Mouse (Mus musculus): Measurements from ENCODE around the gene Cnpy1. TPM values are rescaled to one million over a fixed set of nuclear protein-coding genes. Genes with fewer than 3 reads are reported as not detected.

Gene Cnpy1
- total RNA-seq, 2 experiments from 2014 or later, result not detected

DNA sequence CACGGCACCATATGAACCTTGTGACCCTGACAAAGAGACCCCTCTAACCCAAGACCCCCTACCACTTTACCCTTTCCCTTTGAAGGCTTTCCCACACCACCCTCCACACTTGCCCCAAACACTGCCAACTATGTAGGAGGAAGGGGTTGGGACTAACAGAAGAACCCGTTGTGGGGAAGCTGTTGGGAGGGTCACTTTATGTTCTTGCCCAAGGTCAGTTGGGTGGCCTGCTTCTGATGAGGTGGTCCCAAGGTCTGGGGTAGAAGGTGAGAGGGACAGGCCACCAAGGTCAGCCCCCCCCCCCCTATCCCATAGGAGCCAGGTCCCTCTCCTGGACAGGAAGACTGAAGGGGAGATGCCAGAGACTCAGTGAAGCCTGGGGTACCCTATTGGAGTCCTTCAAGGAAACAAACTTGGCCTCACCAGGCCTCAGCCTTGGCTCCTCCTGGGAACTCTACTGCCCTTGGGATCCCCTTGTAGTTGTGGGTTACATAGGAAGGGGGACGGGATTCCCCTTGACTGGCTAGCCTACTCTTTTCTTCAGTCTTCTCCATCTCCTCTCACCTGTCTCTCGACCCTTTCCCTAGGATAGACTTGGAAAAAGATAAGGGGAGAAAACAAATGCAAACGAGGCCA lies 76.3 kb downstream of the Cnpy1 start:
- ATAC-seq (replicated peaks; ENCODE audit: low FRiP score, low TSS enrichment, poor library complexity, severe bottlenecking), result no peak

DNA sequence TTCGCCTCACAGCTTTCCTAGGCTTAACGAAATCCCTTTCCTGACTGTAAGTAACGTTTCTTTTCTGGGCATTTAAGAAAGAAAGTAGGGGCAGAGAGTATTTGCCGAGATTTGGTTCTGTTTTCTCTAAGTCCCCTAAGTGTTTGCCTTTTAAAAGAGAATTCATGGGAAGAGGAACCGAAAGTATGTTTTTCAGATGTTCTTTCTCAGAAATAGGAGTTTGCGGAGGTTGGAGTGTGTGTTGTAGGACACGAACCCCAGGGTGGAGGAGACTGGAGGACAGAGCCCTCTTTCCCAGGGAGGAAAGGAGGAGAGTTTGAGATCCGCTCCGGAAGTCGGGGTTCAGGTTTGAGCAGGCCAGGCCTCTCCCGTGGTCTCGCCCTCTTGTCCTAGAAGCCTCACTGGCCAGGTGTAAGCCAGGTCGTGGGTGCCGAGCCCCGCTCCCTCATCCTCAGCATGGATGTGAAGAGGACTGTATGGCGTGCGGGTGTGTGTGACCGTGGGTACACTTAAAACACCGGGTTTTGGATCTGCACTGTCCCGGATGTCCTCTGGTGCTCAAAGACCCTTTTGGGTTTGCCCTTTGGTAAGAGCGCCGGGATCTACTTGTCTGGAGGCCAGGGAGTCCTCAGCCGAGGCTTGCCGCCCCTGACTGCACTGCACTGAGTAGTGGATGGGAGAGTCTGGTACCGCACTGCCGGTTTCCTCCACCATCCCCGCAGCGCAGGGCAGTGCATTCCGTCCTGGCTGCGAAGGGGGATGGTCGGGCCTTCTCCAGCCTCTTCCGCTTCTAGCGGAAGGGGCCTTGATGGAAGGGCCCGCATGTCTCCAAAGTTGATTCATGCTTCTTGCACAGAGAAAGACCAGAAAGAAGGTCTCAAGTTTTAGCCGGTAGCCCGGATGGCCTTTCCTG lies 77.1 kb downstream of the Cnpy1 start:
- ATAC-seq (replicated peaks; ENCODE audit: low FRiP score, low TSS enrichment, poor library complexity, severe bottlenecking), result no peak

DNA sequence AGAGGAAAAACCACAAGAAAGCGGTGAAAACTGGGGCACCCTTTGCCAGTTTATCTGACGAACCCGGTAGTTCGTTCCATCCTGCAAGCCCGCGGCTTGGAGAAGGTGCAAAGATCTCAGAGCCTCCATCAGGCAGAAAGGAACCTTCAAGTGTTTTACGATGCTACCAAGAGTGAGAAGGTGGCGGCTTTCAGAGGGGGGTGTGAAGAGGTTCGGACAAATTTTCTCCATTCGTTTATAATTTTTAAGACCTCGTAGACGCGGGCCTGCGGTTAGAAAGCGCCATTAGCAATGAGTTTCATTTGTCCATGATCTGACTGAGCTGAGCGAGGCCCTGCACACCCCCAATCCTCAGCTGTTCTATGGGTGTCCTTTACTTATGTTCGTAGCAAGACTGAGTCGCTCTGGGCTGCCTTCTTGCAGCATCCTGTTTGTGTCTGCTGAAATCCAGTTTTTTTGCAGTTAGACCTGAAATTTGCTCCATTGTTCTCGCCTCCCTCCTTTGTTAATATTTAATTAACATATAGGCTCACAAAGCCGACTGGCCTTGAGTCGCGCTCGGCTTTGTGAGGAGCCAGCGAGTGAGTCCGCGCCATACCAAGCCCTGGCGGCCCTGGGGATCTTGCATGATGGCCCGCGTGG lies 77.9 kb downstream of the Cnpy1 start:
- no peak for ATAC-seq (replicated peaks; ENCODE audit: low FRiP score, low TSS enrichment, poor library complexity, severe bottlenecking)

DNA sequence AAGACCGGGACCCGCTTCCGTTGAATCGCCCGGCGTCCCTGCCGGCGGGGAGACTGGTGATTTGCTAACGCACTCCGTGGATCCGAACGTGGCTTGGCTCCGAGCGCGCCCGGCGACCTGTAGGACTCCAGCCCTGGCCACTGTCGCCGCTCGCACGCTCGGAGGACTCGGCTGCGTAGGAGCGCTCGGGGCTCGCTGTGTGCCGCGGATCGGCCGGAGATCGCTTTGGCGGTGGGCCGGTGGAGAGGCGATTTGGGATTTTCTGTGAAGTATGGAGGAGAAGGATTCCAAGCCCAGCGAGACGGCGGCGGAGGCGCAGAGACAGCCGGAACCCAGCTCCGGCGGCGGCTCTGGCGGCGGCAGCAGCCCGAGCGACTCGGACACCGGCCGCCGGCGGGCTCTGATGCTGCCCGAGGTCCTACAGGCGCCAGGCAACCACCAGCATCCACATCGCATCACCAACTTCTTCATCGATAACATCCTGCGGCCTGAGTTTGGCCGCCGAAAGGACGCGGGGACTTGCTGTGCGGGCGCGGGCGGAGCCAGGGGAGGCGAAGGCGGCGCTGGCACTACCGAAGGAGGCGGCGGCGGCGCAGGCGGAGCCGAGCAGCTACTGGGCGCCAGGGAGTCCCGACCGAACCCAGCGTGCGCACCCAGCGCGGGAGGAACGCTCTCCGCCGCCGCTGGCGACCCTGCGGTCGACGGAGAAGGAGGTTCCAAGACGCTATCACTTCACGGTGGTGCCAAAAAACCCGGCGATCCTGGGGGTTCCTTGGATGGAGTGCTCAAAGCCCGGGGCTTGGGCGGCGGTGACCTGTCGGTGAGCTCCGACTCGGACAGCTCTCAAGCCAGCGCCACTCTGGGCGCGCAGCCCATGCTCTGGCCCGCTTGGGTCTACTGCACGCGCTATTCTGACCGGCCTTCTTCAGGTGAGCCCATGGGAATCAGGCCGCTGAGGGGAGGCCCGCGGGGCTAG lies 79.1 kb downstream of the Cnpy1 start:
- ATAC-seq (replicated peaks; ENCODE audit: low FRiP score, low TSS enrichment, poor library complexity, severe bottlenecking), result peak; percentile 55; the same call in 1 of the 2 replicates

DNA sequence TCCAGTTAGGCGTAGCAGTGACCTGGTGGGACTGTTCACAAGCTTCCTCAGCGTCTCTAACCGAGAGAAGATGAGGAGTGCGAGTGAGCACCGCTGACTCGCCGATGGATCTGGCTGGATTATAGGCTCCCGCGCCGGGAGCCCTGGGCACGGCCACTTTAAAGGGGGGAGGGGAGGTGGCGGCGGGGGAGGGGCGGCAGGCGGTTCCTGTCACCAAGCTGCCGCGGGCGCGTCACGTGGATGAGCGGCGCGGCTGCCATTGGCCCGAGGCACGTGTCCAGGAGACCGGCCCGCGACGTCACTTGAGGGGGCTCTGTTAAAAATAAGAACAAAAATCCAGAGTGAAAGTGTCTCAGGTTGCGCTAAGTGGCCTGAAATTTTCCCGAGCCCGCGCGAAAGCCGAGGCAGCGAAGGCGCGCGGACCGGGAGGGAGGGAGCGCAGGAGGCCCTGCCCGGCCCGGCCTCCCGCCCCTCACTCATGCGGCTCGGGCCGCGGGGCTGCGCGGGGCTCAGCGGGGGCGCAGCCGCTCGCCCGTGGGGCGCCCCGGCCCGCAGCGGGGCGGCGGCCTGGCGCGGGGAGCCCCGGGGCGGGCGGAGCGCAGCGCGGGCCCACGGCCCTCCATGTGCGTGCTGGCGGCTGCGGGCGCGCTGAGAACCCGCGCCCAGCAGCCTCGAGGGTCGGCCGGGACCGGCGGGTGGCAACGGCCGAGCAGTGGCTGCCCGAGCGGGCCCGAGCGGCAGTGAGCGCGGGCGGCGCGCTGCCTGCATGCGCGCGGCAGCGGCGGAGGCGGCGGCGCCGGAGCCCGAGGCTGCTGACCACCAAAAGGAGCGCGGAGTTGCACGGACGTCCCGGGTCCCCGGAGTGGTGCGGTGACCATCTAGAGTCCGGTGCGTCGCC lies 80.0 kb downstream of the Cnpy1 start, which contains the start of gene En2:
Gene En2 (plus strand): TSS at position 337 of the 898 bp plus-strand sequence.
- no peak for ATAC-seq (replicated peaks; ENCODE audit: low FRiP score, low TSS enrichment, poor library complexity, severe bottlenecking)

DNA sequence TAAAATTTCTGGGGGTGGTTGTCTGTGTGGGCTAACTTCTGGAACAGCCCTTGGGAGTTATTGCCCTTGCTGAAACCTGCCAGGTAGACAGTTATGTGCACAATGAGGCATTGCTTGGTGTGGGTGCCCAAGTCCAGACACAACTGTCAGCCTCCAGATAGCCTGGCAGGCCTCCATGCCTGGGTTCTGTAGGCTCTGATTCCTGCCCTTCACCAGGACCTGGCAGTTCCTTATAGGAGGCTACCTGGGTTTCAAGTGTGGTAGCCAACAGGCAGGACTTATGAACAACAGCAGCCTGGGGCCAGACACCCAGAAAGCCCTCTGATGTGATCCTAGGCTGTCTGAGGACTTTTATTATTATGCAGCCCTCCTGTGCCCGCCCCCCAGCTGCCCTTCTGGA lies 81.7 kb downstream of the Cnpy1 start:
- ATAC-seq (replicated peaks; ENCODE audit: low FRiP score, low TSS enrichment, poor library complexity, severe bottlenecking), result no peak

DNA sequence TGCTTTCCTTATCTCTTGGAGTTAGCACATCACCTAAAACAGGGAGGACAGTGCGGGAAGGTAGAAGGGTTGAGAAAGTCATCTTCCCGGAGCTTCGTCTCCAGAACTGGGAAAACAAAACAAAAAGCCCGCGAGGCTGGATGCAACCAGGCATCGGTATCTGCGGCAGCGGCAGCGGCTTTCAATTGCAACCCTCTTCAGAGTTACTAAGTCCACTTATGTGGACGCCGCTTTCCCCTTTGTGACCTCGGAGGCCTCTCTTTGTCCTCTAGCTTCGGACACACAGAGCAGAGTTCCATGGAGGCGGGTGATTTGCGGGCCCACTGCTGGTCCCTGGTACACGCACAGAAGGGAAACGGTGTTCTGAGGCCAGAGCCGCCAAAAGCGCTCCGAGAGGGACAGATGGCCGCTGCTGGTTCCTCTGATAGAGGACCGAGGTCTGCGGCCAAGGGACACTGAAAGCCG lies 83.6 kb downstream of the Cnpy1 start:
- no peak for ATAC-seq (replicated peaks; ENCODE audit: low FRiP score, low TSS enrichment, poor library complexity, severe bottlenecking)

DNA sequence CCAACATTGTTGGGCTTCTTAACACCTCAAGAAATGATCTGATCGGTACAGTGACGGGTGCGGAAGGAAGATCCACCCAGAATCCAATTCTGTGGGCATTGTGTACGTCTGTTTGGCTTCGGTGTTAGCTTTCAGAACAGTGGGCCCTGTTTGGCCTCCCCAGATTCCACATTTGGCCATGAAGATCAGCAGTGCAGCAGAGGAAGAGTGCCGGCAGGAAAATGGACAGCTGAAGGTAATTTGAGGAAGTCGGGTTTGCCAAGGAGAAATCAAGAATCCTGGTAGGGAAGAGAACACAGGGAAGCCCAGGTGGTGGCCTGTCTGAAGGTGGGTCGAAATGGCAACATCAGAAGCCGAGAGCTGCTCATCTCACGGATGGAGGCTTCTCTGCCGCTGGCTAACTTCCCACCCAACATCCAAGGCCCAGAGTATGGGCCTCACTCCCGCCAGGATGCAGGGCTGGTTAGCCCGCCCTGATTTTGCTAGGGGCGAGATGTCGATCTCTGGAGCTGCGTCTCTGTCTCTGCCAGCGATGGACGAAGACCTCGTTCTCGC lies 84.1 kb downstream of the Cnpy1 start:
- no peak for ATAC-seq (replicated peaks; ENCODE audit: low FRiP score, low TSS enrichment, poor library complexity, severe bottlenecking)

DNA sequence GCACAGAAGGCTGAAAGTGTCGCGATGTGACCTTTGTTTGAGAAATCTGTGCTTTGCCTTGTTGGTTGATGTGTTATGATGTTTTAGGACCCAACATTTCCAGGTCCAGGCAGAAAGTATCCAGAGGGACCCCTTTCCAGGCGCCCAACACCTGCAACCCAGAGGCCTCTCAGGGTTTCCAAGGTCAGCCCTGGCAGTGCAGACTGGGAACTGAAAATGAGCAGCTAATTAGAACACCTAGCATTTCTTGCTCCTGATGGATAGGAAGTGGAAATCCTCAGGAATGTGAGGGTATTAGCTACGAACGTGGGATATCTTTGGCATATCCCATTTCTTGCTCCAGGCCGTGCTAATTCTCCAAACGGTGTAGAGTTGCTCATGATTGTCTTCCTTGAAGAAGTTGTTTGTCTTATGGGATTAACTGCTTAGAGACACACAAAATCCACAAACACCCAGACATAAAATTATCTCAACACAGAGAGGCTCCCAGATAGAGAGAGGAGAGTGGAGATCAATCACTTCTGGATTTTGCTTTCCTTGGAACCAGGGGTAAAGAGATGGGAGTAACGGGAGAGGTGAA lies 85.6 kb downstream of the Cnpy1 start:
- ATAC-seq (replicated peaks; ENCODE audit: low FRiP score, low TSS enrichment, poor library complexity, severe bottlenecking), result no peak

DNA sequence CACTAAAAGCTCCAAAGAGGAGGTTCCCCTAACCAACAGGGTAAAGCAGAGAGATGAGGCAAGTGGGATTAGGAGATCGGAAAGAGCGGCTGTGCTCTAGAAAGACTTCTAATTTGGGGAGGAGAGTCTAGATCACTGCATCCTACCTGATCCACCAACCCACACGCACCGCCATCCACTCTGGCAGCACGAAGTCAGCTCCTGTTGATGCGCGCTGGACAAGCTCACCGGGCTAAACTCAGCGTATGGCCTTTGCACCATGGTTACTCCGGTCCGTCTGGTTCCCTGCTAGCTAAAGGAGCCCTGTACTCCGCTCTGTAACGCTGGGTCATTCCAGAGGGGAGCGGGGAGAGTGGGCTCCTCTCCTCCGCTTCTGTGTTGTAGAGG lies 86.5 kb downstream of the Cnpy1 start:
- ATAC-seq (replicated peaks; ENCODE audit: low FRiP score, low TSS enrichment, poor library complexity, severe bottlenecking), result no peak

DNA sequence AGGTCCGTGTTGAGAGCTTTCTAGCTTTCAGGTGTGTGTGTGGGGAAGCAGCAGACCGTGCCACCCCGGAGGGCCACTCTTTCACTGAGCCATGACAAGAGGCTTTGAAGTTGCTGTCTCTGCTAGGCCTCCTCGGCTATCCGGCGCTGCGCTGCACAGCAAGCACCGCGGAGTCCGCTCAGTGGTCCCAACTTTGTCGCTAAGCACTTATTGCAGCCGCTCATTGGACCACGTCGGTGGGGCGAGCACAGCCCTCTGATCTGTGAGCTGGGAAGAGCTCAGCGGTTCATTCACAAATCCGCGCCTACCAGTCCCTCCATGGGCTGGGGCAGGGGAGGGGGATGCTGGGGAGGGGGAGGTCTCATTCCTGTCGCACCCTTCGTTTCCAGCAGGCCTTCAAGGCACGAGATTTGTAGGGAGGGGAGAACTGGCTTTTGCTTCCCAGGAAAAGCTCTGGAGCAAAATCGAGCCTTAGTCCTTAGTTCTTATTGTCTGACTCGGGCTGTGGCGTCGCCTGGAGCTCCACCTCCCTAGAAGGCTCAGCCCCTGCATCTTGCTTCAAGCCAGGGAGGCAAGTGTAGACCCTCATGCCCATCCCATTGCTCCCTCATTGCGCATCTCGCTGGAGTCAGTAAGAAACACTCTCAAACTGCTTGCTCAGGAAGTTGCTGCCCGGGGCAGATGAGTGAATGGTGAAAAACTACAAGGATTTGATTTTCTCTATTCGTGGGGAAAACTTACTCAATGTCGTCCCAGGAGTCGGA lies 87.1 kb downstream of the Cnpy1 start:
- no peak for ATAC-seq (replicated peaks; ENCODE audit: low FRiP score, low TSS enrichment, poor library complexity, severe bottlenecking)

DNA sequence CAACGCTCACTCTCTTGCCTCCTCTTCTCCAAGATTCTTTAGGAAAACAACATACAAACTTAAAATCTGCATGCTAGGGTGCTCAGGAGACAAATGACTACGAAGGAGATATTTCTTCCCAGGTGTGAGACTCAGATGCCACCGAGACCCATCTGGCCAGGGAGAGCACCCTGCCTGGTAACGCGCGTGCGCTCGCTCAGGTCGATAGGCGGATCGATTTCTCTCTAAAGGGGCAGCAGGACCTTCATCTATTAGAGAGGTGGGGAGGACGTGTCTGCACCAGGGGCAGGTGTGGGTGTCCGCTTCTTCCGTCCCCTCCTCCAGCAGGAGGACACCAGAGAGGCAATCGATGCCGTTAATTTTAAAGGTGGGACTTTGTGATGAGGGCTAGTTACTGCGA lies 87.8 kb downstream of the Cnpy1 start:
- no peak for ATAC-seq (replicated peaks; ENCODE audit: low FRiP score, low TSS enrichment, poor library complexity, severe bottlenecking)

DNA sequence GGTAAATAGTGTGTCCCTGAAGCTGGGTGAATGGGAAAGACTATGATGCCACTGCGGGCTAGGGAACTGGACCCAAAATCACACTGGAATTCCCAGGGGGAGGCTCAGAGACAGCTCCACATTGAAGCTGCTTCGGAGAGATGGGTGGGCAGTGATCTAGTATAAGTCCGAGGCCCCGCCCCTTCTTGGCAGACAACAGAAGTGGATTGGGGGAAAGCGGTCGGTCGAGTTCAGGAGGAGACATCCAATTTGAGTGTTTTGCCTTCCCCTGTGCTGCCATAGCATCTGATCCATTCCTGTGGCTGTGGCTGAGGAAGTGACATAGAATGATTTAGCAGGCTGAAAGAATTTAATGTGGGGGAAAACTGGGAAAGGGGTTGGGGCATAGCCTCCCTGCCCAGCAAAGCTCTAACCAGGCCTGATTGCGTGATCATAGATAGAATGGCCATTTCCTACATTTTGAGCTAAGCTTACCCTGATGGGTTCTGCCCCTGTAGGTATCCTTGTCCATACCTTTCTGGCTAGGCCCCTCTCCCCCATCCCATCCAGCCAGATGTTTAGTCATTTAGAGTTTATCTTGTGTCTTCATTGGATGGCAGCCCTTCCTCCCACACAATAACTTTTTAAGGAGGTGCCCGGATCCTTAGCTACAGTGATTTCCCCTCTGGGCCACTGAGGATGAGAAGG lies 88.4 kb downstream of the Cnpy1 start:
- no peak for ATAC-seq (replicated peaks; ENCODE audit: low FRiP score, low TSS enrichment, poor library complexity, severe bottlenecking)

Measured in megakaryocyte-erythroid progenitor cell, adult 5-6 weeks (primary cell).